Mouse (Mus musculus) brain, embryonic 14.5 days (tissue): ENCODE results near the gene Ush2a.

Experiments used
- CTCF ChIP-seq: fragments of 200-500 bp; IDR thresholded peaks from 2 replicates; pipeline ENCODE4 v1.5.1; 2012; ENCODE audit warnings: inconsistent platforms, mild to moderate bottlenecking, moderate library complexity, borderline replicate concordance; ENCODE audit not compliant: insufficient read depth, insufficient read length; ENCODE audit errors: extremely low read depth
- POLR2A ChIP-seq: fragments of 200-500 bp; IDR thresholded peaks from 2 replicates; pipeline ENCODE4 v1.6.1; 2012; ENCODE audit warnings: mild to moderate bottlenecking, inconsistent platforms, borderline replicate concordance; ENCODE audit not compliant: poor library complexity, insufficient read depth, insufficient read length, severe bottlenecking; ENCODE audit errors: extremely low read depth

DNA sequence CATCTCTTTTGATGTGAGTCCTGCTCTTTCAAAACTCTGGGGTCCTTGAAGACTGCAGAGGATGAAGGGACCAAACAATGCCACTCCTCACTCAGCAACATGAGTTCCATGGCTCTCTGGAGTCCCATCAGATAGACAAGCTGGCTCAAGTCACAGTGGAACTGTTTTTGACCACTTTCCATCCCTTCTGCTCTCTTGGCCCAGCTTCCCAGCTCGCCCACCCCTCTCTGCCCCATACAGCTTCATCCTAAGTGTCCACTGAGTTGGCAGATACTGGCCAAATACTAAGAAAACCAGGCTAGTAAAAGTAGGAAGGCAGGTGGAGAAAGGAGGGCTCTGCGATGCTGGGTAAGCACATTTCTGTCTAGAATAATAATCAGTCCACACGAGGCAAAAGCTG, 265.6 kb downstream of the Ush2a start:
- no peak for TF ChIP-seq CTCF
- TF ChIP-seq POLR2A, result no peak
